Mouse (Mus musculus) bone marrow, adult 2 months (tissue): ENCODE data around the gene Tmf1.

Experiments
- CTCF ChIP-seq: fragments of 200-500 bp; IDR thresholded peaks from 2 replicates; pipeline ENCODE4 v1.5.1; 2011; ENCODE audit warnings: low read length, control low read depth; ENCODE audit not compliant: control insufficient read depth, insufficient read depth
- POLR2A ChIP-seq: fragments of 200-500 bp; IDR thresholded peaks from 2 replicates; pipeline ENCODE4 v1.6.1; 2011; ENCODE audit warnings: low read depth, mild to moderate bottlenecking, control low read depth, low read length, borderline replicate concordance; ENCODE audit not compliant: control insufficient read depth

DNA sequence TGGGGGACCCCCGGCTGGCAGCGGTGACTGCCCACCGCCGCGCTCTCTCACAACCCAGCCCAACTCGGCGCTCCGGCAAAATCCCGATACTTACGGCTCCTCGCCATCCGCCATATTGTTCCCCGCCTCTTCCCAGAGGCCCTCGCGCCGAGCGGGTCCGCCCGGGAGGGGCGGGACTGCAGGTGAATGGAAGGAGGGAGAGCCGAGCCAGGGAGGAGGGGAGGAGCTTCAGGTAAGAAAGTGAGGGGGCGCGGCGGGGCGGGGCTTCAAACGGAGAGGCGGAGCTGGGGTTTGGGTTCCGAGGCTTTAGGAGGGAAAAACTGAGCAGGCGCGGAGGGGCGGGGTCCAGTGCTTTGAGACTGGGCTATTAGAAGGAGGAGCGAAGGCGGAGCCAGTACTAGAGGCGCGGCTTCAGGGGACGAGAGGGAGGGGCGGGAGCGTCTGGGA lies 26.5 kb upstream of the Tmf1 start, which contains the start of gene Uba3:
- peak; percentile 84; the same call in 1 of the 2 replicates for TF ChIP-seq POLR2A
- no peak for TF ChIP-seq CTCF
